In the genomic region with DNA sequence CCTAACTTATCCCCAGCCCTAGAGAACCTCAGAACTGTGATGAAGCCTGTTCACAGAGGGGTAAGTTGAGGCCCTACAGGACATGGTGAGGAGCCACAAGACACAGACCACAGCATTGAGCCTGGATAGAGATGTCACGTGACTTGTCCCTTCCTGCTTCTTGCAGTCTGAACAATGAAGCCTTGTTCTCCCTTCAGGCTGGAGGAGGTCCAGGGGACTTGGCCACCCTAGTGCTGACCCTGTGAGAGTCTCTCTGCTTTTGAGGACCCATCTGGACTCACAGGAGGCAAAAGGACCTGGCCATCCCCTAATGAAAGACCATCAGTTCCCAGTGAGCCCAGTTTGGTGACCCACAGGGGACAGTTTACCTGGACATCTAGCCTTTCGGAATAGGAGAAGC, we compare ENCODE assay signal across 9 mouse cellular contexts. TPM values are rescaled to one million over a fixed set of nuclear protein-coding genes. Genes with fewer than 3 reads are reported as not detected.
DNase-seq lines count a peak whose midpoint lies in the region; ATAC-seq and TF ChIP-seq lines count a peak whose summit lies in the region.
"Had no signal": no experiment of that assay in that cellular context is flagged by ENCODE, and none has a peak within 500 bp of the region (broad histone marks: within the 10 kb centered on the region; RNA-seq: fewer than 3 reads in every experiment).

No protein-coding gene starts in this region.

- no peak for TF ChIP-seq POLR2A in MEL (IDR thresholded peaks at IDR 0.05; ENCODE audit: control insufficient read depth in 1 of 2, insufficient read depth in 1 of 2, low read depth in 1 of 2, low read length in 2 of 2, poor library complexity in 1 of 2)

- no peak overlapping the region for H3K4me2 ChIP-seq in intestine, embryonic 14.5 days (ENCODE audit: low read length)
- H3K4me2 ChIP-seq in intestine, postnatal 0 days (replicated peaks; ENCODE audit: low read depth), result no peak overlapping the region
- H3K4me2 ChIP-seq in limb, embryonic 15.5 days, result no peak overlapping the region

- 69% methylated on average over 2 of the region's 2 CpGs for WGBS in intestine, embryonic 14.5 days
- 64% methylated on average over 2 of the region's 2 CpGs for WGBS in intestine, postnatal 0 days
- 84% methylated on average over 2 of the region's 2 CpGs for WGBS in limb, embryonic 15.5 days

- no peak for TF ChIP-seq EP300 in MEL (IDR thresholded peaks at IDR 0.05; ENCODE audit: low read depth in 1 of 2, low read length in 2 of 2)

- no peaks in the 10 kb centered on the region for H3K27me3 ChIP-seq in intestine, embryonic 14.5 days (replicated peaks; ENCODE audit: control insufficient read depth, insufficient read depth, low read length)
- no peaks in the 10 kb centered on the region for H3K27me3 ChIP-seq in intestine, postnatal 0 days (replicated peaks; ENCODE audit: control insufficient read depth, insufficient read depth, low read length)
- no peaks in the 10 kb centered on the region for H3K27me3 ChIP-seq in MEL (ENCODE audit: control insufficient read depth in 1 of 2, insufficient read depth in 2 of 2, low read length in 2 of 2)
- H3K27me3 ChIP-seq in limb, embryonic 15.5 days, result peaks cover under 1% of the 10 kb centered on the region; the same call in 1 of the 2 replicates

- no peak overlapping the region for H3K4me3 ChIP-seq in intestine, embryonic 14.5 days (ENCODE audit: low read depth, low read length)
- no peak overlapping the region for H3K4me3 ChIP-seq in intestine, postnatal 0 days (ENCODE audit: low read depth, low read length)
- no peak overlapping the region for H3K4me3 ChIP-seq in MEL (ENCODE audit: control insufficient read depth in 1 of 2, insufficient read depth in 1 of 2, low read depth in 2 of 2, low read length in 2 of 2)
- no peak overlapping the region for H3K4me3 ChIP-seq in limb, embryonic 15.5 days

- H3K36me3 ChIP-seq in intestine, embryonic 14.5 days (ENCODE audit: control insufficient read depth, insufficient read depth, low read length), result no peaks in the 10 kb centered on the region
- no peaks in the 10 kb centered on the region for H3K36me3 ChIP-seq in intestine, postnatal 0 days (ENCODE audit: control insufficient read depth, insufficient read depth)
- H3K36me3 ChIP-seq in MEL (ENCODE audit: control insufficient read depth in 1 of 2, insufficient read depth in 2 of 2, low read length in 2 of 2), result no peaks in the 10 kb centered on the region
- no peaks in the 10 kb centered on the region for H3K36me3 ChIP-seq in limb, embryonic 15.5 days

- H3K4me1 ChIP-seq in intestine, embryonic 14.5 days (replicated peaks; ENCODE audit: control insufficient read depth, insufficient read depth, low read length), result no peaks in the 10 kb centered on the region; the same call in none of the 2 replicates
- H3K4me1 ChIP-seq in intestine, postnatal 0 days (replicated peaks; ENCODE audit: control insufficient read depth, insufficient read depth, low read length), result no peaks in the 10 kb centered on the region
- peaks cover 0 to 4% of the 10 kb centered on the region in 2 experiments; a peak in 3 of 4 replicates for H3K4me1 ChIP-seq in MEL (ENCODE audit: control insufficient read depth in 1 of 2, insufficient read depth in 2 of 2, low read length in 2 of 2)
- H3K4me1 ChIP-seq in limb, embryonic 15.5 days, result peaks cover 21% of the 10 kb centered on the region

- ATAC-seq in intestine, embryonic 14.5 days (replicated peaks; ENCODE audit: low FRiP score, low TSS enrichment, low read depth), result 0 out of 2 replicates have a peak, but pooled peaks have one; percentile 14
- no peak for ATAC-seq in intestine, postnatal 0 days
- no peak for ATAC-seq in limb, embryonic 15.5 days (ENCODE audit: insufficient number of reproducible peaks, low FRiP score, low TSS enrichment, low read depth)

- TF ChIP-seq CTCF in intestine, postnatal 0 days (IDR thresholded peaks at IDR 0.05; ENCODE audit: low read depth), result no peak
- no peak for TF ChIP-seq CTCF in MEL (IDR thresholded peaks at IDR 0.05 in 2 of 3, conservative IDR thresholded peaks at IDR 0.05 in 1 of 3; ENCODE audit: control insufficient read depth in 1 of 3, insufficient read depth in 1 of 3, low read depth in 2 of 3, low read length in 3 of 3, poor library complexity in 1 of 3, severe bottlenecking in 1 of 3)

- no peak overlapping the region for H3K9ac ChIP-seq in intestine, embryonic 14.5 days (ENCODE audit: low read length)
- no peak overlapping the region for H3K9ac ChIP-seq in intestine, postnatal 0 days (ENCODE audit: low read depth, low read length)
- H3K9ac ChIP-seq in MEL (ENCODE audit: control insufficient read depth, low read depth, low read length, poor library complexity, severe bottlenecking), result no peak overlapping the region
- H3K9ac ChIP-seq in limb, embryonic 15.5 days, result no peak overlapping the region

- H3K79me2 ChIP-seq in MEL (ENCODE audit: control insufficient read depth, insufficient read depth, low read length, poor library complexity), result no peaks in the 10 kb centered on the region

- H3K9me3 ChIP-seq in intestine, embryonic 14.5 days (ENCODE audit: control insufficient read depth, low read length), result no peaks in the 10 kb centered on the region
- H3K9me3 ChIP-seq in intestine, postnatal 0 days (ENCODE audit: control insufficient read depth), result no peaks in the 10 kb centered on the region
- H3K9me3 ChIP-seq in MEL (replicated peaks; ENCODE audit: insufficient read depth, low read length), result no peaks in the 10 kb centered on the region
- H3K9me3 ChIP-seq in limb, embryonic 15.5 days, result no peaks in the 10 kb centered on the region

- peak; percentile 45 for DNase-seq in cerebellum, adult 11-12 months
- DNase-seq in cerebellum, adult 8-10 months, result no peak
- no peak for DNase-seq in intestine, embryonic 14.5 days (ENCODE audit: low spot score)
- no peak for DNase-seq in MEL (ENCODE audit: low read depth, low spot score)
- no peak for DNase-seq in urinary bladder, postnatal 10 days (ENCODE audit: low spot score)
- no peak for DNase-seq in kidney, adult 8-10 months
- DNase-seq: thymus, postnatal 36 days had no signal

- H3K27ac ChIP-seq in intestine, embryonic 14.5 days (ENCODE audit: low read depth), result no peak overlapping the region
- H3K27ac ChIP-seq in intestine, postnatal 0 days (ENCODE audit: low read depth, low read length), result no peak overlapping the region
- no peak overlapping the region for H3K27ac ChIP-seq in MEL (ENCODE audit: control insufficient read depth, low read depth, low read length)
- H3K27ac ChIP-seq in limb, embryonic 15.5 days, result peak overlapping the region; percentile 33; the same call in 1 of the 2 replicates

- no peak for TF ChIP-seq RAD21 in MEL (IDR thresholded peaks at IDR 0.05; ENCODE audit: low read depth, low read length)

TF ChIP-seq in MEL, 35 proteins besides CTCF, POLR2A, EP300 and RAD21:
- TF ChIP-seq USF1 (IDR thresholded peaks at IDR 0.05; ENCODE audit: low read depth, low read length) (peak; percentile 73), ELF1 (IDR thresholded peaks at IDR 0.05; ENCODE audit: low read depth, low read length) (no peak)
TF ChIP-seq in MEL: peak in this region for 1.

RNA-seq across cellular contexts. Expression of a gene that starts 0.4 kb away (rescaled TPM):
- 2.2 and 2.7 TPM in 2 replicates for polyA plus RNA-seq in intestine, embryonic 14.5 days (2014; fragmentation: Nextera tagmentation; extraction: Ambion mirVana)
- polyA plus RNA-seq in intestine, postnatal 0 days (2015; fragmentation: Nextera tagmentation; extraction: Ambion mirVana), result 11.3 and 11.8 TPM in 2 replicates
- total RNA-seq in MEL (2012; rRNA removed), result not detected in 2 replicates
- not detected for polyA plus RNA-seq in MEL (2012; ENCODE audit: insufficient read depth in 1 of 2, insufficient read length in 2 of 2, low read depth in 1 of 2, low replicate concordance in 2 of 2, missing spikeins in 1 of 2)
- 1.7 and 2.8 TPM in 2 replicates for polyA plus RNA-seq in limb, embryonic 15.5 days (2015; fragmentation: Nextera tagmentation; extraction: Ambion mirVana)

RNA-seq across cellular contexts. Expression of a gene that starts 6.8 kb away (rescaled TPM):
- 0.15 TPM in 1 of 2 replicates, not detected in the other for polyA plus RNA-seq in intestine, embryonic 14.5 days (2014; fragmentation: Nextera tagmentation; extraction: Ambion mirVana)
- polyA plus RNA-seq in intestine, postnatal 0 days (2015; fragmentation: Nextera tagmentation; extraction: Ambion mirVana), result 2.0 and 2.7 TPM in 2 replicates
- not detected in 2 replicates for total RNA-seq in MEL (2012; rRNA removed)
- not detected for polyA plus RNA-seq in MEL (2012; ENCODE audit: insufficient read depth in 1 of 2, insufficient read length in 2 of 2, low read depth in 1 of 2, low replicate concordance in 2 of 2, missing spikeins in 1 of 2)
- polyA plus RNA-seq in limb, embryonic 15.5 days (2015; fragmentation: Nextera tagmentation; extraction: Ambion mirVana), result 0.06 and 0.12 TPM in 2 replicates

RNA-seq across cellular contexts. Expression of a gene that starts 48.5 kb away (rescaled TPM):
- polyA plus RNA-seq in intestine, embryonic 14.5 days (2014; fragmentation: Nextera tagmentation; extraction: Ambion mirVana), result 35.3 and 38.2 TPM in 2 replicates
- 19.5 and 20.6 TPM in 2 replicates for polyA plus RNA-seq in intestine, postnatal 0 days (2015; fragmentation: Nextera tagmentation; extraction: Ambion mirVana)
- total RNA-seq in MEL (2012; rRNA removed), result 27.8 and 37.5 TPM in 2 replicates
- 10 to 100 TPM in 1 of 2 experiments, not detected in 1; 32.6 TPM for polyA plus RNA-seq in MEL (2012; ENCODE audit: insufficient read depth in 1 of 2, insufficient read length in 2 of 2, low read depth in 1 of 2, low replicate concordance in 2 of 2, missing spikeins in 1 of 2)
- 38.8 and 41.0 TPM in 2 replicates for polyA plus RNA-seq in limb, embryonic 15.5 days (2015; fragmentation: Nextera tagmentation; extraction: Ambion mirVana)
